Mouse (Mus musculus) spleen, postnatal 4 days (tissue): ENCODE measurements at regions not wholly inside any gene's neighbourhood (a gene's known extent, or its start where the extent isn't known, plus 50 kb on each side); places are given as distances from the start of the nearest gene placed in this dataset.

Experiments used
- DNase-seq, 2 experiments: peaks; one replicate each; pipeline ENCODE4 v3.0.0; 2022; ENCODE audit warnings: low spot score in 2 of 2

DNA sequence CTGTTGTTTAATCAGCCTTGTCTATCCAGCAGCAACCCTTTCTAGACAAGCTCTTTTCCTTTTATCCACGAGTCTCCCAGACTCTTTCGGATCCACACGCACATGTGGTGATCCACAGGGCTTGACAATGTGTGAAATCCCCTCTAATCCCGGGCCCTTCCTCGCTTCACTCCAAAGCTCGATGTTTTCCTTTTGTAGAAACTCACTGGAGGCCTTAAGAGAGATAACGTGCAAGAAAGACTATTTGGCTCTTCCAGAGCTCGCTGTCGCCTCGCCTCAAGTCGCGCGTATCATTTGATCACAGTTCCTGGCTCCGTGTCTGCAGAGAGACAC lies 234.9 kb downstream of the Gm5426 start:
- no peak for DNase-seq

GRCm38 (mm10) chr10:96372616-96373346 lies 236.4 kb downstream of the Gm5426 start:
- DNase-seq: no peak

DNA sequence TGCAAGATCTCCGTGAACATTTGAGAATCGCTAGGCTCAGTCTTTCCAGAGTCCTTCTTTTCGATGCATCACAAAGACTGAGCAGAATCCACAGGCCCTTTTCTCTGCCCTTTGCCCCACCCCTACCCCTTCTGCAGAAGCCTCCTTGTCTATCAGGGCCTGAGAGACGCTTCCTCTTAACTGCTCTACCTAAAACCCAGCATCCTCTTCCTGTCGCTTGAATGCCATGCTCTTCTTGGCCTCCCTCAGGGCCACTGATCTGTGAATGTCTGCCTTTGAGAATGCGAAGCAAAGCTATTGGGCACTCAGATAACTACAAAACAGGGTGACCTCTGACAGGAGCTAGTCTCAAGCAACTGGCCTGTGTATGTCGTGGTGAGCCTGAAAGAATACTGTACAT lies 237.1 kb downstream of the Gm5426 start:
- peak; percentile 42 to 69 for DNase-seq

DNA sequence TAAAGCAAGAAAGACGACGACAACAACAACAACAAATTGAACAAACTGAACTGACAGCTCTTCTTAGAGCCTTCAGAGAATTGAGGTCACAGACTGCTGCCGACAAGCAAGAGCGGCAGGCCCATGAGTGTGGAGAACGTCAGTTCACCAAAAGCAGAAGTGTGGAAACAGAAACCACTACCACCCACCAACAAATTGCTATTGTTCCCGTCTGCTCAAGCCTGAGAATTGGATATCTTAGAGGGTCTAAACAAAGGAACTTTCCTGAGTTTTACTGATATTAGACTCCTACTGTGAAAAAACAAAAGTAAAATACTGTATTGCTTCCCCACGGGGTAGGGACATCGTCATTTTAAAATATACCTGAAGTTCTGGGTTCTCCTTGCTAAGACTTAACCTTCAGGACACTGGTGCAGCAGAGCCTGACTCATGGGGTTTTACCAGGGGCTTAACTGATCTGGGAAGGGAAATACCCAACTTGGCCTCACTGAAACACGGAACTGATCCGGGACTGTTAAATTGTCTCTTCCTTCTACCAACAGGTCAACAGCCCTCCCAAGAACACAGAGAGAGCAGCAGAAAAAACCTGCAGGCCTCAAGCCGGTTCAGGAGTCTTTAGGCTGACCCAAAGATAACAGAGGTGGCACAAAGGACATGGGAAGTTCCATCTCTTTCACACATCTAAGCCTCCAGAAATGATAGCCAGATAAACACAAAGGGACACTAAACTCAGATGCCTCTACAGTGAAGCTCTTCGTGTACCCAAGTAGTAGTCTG lies 238.1 kb downstream of the Gm5426 start:
- DNase-seq: peak in 1 of 2 experiments; percentile 47

DNA sequence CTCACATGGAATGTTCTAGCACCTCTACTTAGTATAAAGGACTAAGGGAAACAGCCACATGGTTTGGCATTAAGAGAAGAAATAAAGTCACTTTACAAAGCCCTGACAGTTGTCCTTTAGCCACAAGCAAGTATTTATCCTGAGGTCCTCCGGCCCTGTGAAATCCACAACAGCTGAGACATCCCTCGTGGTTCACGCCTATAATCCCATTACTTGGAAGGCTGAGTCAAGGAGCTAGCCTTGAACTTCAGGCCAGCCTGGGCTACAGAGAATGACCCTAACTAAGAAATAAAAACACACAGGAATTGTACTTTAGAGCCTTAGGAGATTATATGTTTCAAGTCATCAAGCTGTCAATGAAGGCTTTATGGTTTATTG lies 238.7 kb downstream of the Gm5426 start:
- no peak for DNase-seq

GRCm38 (mm10) chr10:96377549-96377948 lies 239.3 kb upstream of the Btg1 start:
- DNase-seq: no peak

GRCm38 (mm10) chr10:96379016-96379771 lies 237.6 kb upstream of the Btg1 start:
- DNase-seq: no peak

DNA sequence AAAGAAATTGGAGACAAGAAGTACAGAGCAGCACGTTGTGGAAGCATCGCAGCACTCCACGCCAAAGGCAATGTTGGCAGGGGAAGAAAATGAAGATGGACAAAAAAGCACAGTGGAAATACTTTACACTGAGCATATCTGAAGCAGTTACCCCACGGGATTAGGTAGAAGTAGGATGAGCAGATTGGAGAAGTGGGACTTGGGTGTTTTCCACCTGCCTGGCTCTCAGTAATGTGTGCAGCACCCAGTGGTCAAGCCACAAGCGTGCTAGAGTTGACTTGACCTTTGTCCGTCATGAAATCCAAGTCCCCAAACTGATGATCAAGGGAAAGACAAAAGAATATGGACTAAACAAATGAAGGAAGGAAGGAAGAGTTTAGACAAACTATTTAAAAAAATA lies 235.1 kb upstream of the Btg1 start:
- no peak for DNase-seq

DNA sequence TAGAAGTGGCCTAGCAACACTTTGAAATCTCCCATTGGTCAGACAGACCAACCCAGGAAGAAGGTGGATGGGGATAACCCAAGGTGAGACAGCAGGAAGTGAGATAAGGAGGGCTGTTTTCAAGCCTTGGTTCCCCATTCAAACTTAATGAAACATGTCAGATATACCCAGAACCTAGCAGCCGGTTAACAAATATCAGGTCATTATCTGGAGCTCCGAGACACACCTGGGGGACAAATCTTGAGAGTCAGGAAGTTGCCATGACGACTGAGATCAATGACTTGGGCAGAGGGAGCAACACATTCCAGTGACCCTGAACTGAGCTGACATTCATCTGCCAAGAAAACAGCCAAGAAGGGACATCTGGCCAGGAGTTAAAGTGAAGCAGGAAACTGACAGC lies 225.1 kb upstream of the Btg1 start:
- DNase-seq: no peak

GRCm38 (mm10) chr10:96392836-96393235 lies 224.0 kb upstream of the Btg1 start:
- DNase-seq: no peak

- DNase-seq: no peak
Observed at GRCm38 (mm10) chr10:96394210-96394609, 222.6 kb upstream of the Btg1 start.

GRCm38 (mm10) chr10:96395017-96395416 lies 221.8 kb upstream of the Btg1 start:
- DNase-seq: no peak

DNA sequence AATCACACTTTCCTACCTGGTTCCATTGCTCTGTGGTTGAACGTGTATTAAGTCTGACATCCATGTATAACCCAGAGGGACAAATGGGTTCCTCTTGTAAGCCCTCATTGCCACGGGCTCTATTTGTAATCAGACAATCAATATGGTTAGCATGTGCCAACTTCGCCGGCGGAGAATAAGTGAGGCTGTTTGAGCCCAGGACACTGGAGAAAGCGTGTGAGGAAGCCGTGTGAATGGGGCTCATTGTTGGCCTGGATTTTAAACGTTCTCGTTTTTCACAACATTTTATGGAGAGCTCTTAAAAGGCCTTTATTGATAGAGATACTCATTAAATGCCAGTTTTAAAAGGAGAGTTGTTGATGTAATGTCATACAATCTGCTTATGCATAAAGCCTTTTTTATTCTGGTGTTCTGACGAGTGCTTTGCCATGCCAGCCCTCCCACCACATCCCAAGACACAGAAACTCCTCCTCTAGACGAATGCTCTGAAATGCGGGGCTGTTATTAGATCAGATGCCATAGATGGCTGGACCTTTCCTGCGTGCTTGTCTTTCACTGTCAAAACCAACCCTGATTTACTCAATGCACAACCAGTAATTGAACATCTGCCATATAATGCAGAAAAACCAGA lies 218.8 kb upstream of the Btg1 start:
- no peak for DNase-seq

GRCm38 (mm10) chr10:96398562-96399288 lies 218.1 kb upstream of the Btg1 start:
- peak in 1 of 2 experiments; percentile 26 for DNase-seq

DNA sequence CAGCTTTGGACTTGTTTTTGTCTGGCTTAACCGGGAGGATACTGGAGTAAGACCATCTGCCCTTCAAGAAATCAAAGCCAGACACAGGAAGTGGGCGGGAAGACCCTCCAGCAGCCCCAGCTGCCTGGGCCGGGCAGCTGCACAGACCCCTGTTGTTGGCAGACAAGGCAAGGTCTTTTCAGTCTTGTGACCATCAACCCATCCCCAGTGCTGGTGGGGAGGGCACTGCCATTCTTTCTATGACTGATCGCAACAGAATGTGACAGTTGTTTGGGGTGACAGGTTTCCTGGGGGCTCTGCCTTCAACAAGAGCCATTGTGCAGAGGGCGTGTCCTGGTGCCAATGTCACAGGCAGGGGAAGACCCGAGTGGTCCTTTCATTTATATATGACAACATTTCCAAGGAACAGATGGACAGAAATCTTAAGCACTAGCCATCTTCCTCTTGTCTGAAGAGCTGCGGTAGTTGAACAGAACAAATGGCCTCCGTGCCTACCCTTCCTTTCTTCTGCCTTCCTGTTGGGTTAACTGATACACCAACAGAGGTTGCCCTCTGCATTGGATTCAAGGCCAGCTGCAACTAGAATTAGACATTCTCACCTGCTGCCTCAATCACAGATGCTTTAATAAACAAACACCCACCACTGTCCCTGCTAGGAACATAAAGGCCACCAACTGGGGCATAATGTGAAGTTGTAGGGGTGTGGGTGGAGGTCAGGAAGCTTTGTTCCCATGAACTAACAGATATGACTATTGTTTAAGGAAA lies 217.0 kb upstream of the Btg1 start:
- no peak for DNase-seq

DNA sequence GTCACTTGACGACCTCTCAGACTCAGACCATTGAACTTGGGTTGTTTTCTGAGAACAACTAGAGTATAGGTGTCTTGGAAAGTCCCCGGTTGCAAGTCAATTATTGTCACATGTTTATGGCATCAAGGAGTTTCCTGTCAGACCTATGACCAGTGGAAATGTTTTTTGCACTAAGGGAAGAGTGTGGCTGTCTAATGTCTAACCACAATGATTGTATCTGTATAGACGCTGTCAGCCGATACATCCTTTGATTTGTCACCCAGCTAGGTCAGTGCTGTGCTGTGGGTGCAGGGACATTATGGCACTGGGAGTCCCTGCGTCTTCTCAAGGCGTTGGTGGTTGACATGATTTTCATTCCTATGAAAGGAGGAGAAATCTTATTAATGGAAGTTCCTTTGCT lies 216.0 kb upstream of the Btg1 start:
- no peak for DNase-seq

GRCm38 (mm10) chr10:96406306-96406705 lies 210.5 kb upstream of the Btg1 start:
- no peak for DNase-seq

DNA sequence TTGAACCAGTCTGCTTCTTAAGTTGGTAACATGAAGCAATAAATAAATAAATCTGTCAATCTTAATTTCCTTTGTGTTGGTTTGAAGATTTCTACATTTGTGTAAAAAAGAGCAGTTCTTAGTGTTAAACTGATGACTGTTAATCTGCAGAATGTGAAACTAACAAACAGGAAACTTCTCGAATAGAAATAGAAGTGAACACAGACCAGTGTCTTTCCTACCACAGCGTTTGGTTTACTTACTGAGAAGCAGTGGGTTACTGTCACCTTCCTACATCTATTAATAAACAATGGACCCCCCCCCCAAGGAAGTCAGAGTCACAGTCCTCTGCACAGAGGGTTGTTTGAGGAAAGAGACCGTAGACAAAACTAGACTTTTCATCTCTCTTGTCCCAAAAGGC lies 209.0 kb upstream of the Btg1 start:
- no peak for DNase-seq

DNA sequence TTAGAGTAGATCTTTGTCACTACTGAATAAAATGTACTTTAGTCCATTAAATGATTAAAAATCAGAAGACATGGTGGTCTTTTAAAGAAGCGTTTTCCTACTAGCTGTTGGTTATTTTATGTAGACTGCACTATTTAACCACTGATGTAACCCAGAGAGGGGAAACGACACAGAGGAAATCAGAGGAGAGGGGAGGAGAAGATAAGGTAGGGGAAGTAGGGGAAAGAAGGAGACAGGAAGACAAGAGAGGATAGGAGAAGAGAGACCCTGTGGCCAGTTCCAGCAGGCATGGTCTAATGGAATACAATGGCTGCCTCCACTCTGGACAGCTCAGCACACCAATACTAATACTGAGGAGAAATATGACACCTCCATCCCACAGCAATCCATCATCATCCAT lies 208.6 kb upstream of the Btg1 start:
- DNase-seq: no peak

GRCm38 (mm10) chr10:96410028-96410427 lies 206.8 kb upstream of the Btg1 start:
- DNase-seq: no peak

GRCm38 (mm10) chr10:96414807-96415206 lies 202.0 kb upstream of the Btg1 start:
- no peak for DNase-seq
